Mouse (Mus musculus) retina, adult 2 months (tissue): ENCODE data around the gene Lck.
A peak's percentile ranks its signal among the peaks of the same experiment; 100 is the strongest.
"Not testable (repeated sequence)": the region's sequence is repeated elsewhere in the genome, so short reads cannot be mapped to it uniquely, and the experiment has no call there.

Experiments
- DNase-seq: peaks from one replicate; pipeline ENCODE4 v3.0.0-alpha.2; 2012; ENCODE audit warnings: low read depth, low spot score

Lck gene

DNA sequence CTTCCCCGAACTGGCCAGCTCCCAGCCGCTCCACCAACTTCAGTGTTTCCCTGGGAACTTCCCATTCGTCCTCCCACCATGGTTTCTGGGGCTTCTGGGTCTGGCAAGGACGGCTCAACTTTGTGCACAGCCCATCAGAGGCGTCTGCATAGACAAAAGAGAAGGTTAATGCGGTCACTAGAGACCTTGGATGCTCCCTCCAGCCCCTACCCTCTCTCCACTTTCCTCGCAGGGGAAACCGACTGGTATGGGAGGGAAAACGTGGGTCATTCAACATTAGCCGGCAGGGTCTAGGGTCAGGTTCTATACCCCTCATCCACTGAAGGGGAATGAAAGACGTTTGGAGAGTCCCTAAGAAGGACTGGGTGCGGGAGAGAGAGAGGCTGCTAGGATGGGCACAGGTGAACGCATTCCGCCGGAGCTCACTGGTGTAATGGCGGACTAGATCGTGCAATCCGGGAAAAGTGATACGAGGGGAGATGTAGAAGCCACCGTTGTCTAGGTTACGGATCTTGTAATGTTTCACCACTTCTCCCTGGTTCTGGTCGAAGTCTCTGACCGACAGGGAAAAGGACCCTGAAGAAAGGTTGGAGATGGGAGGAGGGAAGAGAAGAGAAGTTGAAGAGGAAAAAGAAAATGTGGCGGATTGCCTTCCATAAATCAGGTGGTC lies 17.4 kb downstream of the Lck start:
- no peak for DNase-seq

DNA sequence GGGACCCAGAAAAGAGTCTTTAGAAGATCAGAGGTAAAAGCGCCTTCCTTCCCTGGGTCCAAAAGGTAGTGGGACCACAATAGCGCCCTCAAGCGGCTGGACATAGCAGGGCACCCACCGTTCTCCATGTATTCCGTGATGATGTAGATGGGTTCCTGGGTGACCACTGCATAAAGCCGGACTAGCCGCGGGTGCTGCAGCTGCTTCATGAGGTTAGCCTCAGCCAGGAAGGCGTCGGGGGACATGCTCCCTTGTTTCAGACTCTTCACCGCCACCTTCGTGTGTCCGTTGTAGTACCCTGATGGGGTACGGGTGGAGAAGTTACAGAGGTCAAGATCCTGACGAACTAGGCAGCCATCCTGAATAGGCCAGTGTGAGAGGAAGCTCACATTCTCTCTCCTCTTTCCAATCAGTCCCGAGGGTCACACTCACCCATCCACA lies 18.0 kb downstream of the Lck start:
- DNase-seq = no peak

DNA sequence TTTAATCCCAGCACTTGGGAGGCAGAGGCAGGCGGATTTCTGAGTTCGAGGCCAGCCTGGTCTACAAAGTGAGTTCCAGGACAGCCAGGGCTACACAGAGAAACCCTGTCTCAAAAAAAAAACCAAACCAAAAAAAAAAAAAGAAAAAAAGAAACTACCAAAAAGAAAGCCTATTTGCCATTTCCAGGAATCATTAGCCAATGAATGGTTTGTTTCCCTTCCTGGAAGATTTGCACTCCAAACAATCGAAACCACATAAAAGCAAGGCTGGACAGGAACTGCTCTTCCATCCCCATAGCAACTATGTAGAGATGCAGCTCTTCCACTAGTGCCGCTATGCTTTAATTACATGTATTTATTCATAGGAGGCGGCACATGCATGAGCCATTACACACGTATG lies 18.9 kb downstream of the Lck start:
- not testable (repeated sequence) for DNase-seq

DNA sequence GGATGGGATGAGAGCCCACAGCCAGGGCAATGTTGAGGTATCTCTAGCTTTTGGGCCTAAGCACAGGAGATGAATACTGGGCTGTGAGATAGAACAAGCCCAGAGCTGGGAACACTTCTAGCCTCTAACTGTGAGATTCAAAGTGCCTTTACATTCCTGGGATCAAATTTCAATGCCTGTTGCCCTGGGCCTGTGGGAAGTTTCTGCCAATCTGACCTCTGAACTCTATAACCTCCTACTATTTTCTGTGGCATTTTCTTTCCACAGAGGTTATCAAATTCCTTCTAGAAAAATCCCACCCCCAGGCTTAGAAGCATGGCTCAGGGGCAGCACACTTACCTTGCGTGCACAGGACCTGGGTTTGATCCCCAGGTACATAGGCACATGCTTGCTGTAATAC lies 23.1 kb downstream of the Lck start:
- no peak for DNase-seq

DNA sequence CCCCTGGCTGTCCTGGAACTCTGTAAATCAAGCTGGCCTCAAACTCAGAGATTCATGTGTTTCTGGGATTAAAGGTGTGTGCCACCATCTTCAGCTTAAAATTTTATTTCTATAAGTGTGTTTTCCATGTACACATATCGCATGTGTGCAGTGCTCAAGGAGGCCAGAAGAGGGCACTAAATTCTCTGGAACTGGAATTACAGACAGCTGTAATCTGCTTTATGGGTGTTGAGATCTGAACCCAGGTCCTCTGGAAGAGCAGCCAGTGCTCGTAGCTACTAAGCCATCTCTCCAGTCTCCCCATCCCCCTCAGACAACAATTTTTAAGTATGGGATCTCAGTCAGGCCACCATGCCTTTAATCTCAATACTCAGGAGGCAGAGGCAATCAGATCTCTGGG lies 24.1 kb downstream of the Lck start:
- DNase-seq = no peak

DNA sequence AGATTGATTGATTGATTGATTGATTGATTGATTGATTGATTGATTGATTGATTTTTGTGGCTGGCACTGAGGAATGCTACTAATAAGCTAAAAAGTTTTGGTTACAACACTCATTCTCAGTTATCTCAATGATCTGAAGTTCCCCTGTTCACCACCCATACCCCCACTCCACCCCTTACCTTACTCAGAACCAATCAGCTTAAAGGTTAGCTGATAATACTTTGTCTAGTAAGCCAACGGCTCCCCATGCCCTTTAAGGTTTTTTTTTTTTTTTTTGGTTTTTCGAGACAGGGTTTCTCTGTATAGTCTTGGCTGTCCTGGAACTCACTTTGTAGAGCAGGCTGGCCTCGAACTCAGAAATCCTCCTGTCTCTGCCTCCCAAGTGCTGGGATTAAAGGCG lies 25.8 kb downstream of the Lck start:
- DNase-seq = not testable (repeated sequence)

DNA sequence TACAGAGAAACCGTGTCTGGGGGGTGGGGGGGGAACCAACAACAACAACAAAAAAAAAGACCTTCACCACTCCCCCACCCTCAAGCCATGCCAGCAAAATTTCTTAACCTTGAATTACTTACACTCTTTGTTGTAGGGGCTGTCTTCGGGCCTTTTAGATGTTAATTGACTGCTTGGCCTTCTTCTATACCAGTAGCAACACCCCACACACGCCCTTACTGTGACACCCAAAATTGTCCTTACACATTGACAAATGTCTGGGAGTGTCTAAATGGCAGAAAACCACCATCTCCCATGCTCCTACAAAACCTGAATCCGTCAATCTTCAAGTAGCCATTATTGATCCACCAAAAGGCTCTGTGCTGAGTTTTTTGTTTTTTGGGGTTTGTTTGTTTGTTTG lies 29.3 kb downstream of the Lck start:
- no peak for DNase-seq

DNA sequence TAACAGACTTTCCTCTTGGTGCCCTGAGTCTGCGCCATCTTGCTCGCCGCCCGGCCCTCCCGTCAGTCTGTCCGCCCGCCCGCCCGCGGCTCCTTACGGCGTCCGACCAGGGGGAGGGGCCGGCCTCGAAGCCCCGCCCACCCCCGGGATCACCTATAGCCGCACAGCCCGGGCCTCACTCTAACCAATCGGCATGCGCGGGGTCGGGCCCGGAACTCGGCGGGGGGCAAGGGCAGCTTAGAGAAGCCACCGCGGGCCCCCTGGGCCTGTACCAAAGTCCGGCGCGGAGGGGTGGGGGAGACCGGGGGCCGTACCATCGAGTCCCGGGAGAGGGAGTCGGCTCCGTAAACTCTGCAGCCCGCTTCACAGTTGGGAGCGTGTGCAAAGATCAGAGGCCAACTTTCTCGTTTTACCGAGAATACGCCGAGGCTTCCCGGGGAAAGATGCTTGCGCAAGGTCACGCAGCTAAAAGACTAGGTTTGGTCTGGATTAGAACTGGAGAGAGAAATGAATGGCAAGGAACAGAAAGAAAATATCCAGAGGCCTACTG lies 30.8 kb downstream of the Lck start, which contains the start of gene Hdac1:
Gene Hdac1, minus strand, starts transcription at position 122 of the 550 bp plus-strand sequence.
- DNase-seq = peak; percentile 94

DNA sequence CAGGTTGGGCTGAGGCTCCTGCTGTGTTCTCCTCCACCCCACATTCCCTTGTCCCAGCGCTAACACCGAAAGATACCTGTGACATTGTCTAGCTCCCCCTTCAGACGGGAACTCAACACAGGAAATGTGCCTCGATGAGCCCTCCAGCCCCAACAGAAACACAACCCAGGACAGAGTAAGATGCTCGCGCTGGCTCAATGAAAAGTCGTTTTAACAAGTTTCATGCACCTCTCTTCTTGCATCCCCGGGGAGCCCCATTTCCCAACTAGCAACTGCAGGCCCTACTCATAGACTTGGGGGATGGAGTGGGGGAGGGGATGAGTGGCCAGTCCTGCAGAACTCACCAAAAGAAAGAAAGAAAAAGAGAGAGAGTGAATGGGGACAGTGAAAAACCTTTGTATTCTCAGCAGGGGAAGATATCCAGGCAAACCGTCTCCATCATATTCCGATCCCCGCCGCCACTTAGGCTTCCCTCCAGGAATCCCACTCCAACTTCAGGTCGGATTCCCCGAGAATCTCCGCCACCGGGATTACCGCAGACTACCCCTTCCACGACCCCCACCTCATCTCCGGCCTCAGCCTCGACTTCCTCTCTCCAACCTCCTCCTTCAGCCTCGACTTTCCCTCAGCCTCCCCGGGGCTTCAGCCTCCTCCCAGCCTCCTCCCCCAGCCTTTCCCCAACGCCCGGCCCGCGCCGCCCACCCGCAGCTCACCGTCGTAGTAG lies 31.4 kb downstream of the Lck start:
- DNase-seq = no peak

DNA sequence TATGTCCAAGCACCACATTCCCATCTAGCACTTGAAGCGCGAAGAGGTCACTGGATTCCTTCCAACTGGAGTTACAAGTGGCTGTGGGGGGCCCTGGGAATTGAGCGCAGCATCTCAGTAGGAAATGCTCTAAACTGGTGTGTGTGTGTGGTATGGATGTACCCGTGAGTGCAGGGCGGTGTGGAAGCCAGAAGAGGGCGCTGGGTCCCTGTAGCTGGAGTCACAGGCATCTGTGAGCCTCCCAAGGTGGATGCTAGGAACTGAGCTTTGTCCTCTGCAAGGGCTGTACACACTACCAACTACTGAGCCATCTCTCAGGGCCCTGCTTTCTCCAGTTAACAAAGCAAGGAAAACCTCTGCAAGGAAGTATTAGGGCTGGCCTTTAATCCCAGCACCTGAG lies 33.4 kb downstream of the Lck start:
- no peak for DNase-seq

DNA sequence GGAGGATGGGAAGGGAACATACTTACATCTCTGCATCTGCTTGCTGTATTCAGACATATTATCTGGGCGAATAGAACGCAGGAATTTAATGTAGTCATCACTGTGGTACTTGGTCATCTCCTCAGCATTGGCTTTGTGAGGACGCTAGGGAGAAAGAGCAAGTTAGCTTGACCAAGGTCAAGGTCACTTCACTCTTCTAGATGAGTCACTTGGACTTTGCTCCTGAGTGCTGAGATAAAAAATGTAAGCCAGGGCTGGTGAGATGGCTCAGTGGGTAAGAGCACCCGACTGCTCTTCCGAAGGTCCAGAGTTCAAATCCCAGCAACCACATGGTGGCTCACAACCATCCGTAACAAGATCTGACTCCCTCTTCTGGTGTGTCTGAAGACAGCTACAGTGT lies 44.5 kb downstream of the Lck start:
- not testable (repeated sequence) for DNase-seq

DNA sequence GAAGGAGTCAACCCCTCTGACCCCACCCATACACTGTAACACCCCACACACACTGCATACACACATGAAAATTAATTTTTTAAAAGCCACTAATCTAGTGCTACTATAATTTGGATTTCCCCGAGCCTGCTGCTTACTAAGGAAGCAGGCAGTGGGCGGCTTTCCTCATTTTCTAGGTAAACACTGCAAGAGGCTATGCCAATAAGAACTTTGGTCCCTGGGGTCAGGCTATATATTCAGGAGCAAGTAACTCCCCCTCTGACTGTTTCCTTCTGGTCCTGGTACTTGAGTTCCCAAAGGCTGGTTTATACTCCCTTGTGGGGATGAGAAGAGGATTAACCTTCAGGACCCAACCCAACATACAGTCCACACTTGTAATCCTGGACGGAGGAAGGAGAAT lies 47.6 kb downstream of the Lck start:
- no peak for DNase-seq

DNA sequence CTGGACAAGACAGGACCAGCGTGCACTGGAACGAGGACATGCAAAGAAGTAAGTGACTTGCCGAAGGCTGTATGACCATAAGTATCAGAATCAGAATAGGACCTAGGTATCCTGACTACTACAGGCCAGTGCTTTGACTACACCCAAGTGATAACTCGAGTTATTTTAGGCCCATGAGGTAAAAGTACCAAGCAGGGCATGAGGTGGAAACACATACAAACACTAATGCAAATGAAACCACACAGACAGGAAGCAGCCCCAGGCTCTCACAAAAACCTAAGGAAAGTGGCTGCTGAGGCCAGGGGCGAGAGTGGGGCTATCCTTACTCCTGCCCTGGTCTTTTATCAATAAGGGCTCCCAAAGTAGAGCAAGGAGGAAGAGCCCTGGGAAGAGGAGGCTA lies 48.1 kb downstream of the Lck start:
- no peak for DNase-seq

DNA sequence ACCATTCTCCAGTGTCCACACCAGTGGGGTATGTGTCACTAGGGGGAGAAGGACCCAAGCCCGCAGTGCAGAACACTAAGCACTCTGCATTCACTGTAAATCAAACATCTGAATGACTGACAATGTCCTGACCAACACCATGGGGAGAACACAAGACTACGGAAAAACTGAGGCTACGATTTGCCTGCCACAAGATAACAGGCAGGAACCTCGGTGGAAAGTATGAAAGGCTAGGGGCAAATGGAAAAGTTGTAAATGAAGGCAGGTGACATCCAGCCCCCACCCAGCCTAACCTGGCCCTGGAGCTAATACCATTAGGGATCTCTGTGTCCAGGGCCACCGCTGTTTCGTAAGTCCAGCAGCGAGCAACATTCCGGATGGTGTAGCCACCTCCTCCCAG lies 54.9 kb downstream of the Lck start:
- DNase-seq = no peak

DNA sequence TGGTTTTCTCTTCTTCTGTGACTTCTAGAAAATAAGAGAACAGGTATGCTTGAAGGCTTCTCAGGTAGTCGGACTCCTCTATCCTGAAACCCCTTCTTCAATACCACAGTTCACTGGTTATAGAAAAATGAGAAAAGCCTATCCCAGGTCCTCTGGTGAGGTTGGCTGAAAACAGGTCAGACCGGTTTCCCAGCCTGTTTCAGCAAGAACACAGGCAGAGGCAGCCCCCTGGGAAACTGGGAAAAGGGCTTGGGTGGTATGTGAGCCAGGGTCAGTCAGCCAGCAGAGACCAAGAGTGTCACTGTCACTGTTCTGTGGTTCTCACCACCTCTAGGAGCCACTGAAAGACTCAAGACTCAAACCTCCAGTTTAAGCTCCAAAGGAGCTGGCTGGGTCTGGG lies 56.5 kb downstream of the Lck start:
- DNase-seq = no peak

DNA sequence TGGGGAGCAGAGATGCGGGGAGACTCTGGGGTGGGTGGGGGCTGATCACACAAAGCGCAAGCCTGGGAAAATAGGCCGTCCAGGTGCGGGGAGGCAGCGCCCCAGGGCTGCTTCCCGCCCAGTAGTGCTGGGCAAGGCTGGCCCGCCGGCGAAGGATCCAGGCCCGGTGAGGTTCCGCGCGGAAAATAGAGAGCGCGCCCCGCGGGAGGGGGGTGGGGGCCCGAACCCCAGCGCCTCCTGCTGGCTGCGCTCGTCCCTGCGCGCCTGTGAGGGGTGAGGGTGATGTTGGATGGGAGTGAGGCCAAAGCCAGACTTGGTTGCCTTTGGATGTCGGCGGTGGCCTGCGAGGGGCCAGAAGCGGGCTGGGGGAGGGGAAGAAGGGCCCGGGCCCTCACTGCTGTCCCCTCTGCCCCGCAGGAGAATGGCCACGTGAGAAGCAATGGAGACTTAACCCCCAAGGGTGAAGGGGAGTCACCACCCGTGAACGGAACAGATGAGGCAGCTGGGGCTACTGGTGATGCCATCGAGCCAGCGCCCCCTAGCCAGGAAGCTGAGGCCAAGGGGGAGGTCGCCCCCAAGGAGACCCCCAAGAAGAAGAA lies 59.0 kb downstream of the Lck start:
- DNase-seq = no peak

DNA sequence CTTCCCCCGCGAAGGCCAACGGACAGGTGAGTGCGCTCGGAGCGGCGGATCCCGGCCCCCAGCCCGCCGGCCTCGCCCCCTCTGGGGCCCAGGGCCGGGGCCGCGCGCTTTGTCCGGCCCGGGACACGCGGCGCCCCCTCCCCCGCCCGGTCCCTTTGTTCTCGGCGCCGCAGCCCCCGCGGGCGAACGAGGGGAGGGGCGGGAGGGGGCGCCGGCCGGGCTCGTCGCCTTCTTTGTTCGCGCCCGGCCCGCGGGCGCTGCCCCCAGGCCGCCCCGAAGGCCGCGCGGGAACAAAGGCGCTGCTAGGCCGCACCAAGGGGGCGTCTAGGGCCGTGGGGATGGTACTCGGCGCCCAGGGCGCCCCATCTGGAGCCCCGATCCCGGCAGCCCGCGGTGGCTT lies 59.5 kb downstream of the Lck start:
- DNase-seq = no peak

DNA sequence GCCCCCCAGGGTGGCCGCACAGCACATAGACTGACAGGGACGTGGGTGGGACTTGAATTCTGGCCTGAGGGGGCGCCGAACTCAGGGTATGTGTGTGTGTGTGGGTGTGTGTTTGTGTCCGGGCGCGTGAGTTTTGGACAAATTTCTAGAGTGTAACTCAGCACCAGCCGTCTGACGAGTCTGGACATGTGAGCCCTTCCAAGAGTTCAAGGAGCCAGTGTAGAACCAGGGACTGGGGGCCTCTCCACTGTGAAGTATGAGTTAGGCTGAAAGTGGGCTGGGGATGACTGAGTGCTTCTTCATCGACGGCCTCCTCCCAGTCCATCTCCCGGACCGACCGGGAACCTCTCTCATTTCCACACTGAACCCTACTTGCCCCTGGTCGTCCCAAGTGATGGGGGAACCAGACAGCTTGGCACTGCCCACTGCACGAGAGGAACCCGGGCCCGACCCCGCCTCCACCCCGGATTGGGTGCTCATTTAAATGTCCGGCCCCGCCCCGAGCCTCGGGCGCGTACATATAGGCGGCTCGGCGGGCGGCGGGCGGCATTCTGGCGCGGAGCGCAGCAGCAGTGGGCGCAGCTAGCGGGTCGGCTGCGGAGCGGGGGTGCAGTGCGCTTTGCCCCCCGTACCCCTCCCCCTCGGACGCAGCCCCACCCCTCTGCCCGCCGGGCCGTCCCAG lies 60.2 kb downstream of the Lck start, which contains the start of gene Marcksl1:
Gene Marcksl1, plus strand, starts transcription at position 496 of the 682 bp plus-strand sequence.
- no peak for DNase-seq

DNA sequence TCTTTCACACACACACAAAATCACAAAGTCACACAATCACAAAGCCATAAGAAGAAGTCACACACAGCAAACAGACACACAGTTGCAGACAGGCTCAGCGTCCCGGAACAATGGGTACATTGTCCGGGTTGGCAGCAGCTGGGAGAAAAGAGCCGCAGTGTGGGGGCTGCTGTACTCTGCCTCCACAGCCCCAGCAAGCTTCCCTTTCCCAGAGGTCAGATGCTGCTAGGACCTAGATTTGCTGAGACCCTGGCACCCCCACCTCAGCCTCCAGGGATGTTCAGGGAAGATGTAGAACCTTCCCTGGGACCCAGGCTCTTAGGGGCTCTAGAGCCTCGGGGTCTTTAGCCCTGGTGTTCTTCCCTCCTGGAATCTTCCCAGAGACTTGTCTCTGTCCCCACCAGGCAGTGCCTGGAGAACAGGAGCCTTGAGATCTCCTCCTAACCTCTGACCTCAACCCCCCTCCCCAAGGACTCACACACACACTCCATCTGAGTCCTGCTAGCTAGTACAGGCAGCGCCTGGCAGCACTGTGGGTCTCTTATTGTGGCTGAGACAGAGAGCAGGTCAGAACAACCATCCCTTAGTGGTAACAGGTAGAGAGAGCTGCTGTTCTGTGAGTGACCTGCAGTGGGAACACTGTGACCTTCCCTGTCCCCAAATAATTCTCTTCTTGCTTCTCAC lies 61.9 kb downstream of the Lck start:
- no peak for DNase-seq

DNA sequence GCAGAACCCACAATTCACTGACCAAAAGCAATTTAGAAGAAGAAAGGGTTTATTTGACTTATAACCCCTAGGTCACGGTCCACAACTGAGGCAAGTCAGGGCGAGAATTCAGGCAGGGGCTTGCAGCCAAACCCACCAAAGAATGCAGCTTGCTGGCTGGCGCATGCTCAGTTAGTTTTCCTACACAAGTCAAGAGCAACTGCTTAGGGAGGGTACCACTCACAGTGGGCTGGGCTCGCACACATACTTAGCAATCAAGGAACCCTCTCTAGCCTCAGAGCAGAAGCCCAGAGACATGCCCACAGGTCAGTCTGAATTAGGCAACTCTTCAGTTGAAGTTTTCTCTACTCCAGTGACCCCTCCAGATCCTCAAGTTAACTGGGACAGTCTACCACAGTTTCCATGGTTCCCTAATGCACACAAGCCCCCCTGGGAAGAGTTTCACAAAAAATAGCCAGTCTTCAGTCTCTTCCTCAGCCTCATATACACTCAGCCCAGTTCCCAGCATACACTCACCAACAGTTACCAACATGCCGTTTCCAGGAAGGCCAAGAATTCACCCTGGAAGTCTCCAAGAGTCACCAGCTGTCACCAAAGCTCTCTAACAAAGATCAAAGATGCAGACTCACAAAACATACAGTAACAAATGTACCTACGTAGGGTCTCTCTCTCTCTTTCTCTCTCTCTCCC lies 62.6 kb downstream of the Lck start:
- no peak for DNase-seq

DNA sequence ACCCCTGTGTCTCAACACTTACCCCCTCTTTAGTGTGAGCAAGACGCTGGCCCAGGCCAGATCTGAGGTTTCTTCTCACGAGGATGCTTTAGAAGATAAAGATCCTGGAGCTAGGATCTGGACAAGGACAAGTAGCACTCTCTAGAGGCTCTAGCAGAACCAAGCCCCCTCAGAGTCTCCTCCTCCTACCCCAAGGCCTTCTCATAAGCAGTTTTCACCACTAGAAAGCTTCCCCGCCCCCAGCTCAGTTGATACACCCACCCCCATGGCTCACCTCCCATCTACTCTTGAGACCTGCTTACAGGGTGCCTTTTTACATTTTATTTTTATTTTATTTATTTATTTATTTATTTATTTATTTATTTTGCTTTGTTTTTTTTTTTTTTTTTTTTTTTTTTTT lies 63.8 kb downstream of the Lck start:
- no peak for DNase-seq
